Mouse (Mus musculus) CH12F3 (cell line): ENCODE results near the gene Pdlim4.

Source experiments
- in situ Hi-C: fragments of 300-500 bp; cut with MboI; formaldehyde crosslinking; loops from 2 replicates; pipeline ENCODE4 v1.14.3; 2020; ENCODE audit warnings: low sequenced_read_pairs

Gene Pdlim4

GRCm38 (mm10) chr11:54068520-54069371 lies at the start of gene Pdlim4:
Gene Pdlim4, minus strand, starts transcription at chr11:54069014.
- in situ Hi-C loops: no loop called here

GRCm38 (mm10) chr11:54117096-54117495 lies 48.3 kb upstream of the Pdlim4 start:
- in situ Hi-C loops: no loop called here

- in situ Hi-C loops: no loop called here
Measured at GRCm38 (mm10) chr11:54116406-54116805, 47.6 kb upstream of the Pdlim4 start.

- in situ Hi-C loops: no loop called here
Measured at GRCm38 (mm10) chr11:54115911-54116310, 47.1 kb upstream of the Pdlim4 start.

GRCm38 (mm10) chr11:54115301-54115700 lies 46.5 kb upstream of the Pdlim4 start:
- in situ Hi-C loops: no loop called here

GRCm38 (mm10) chr11:54114746-54115145 lies 45.9 kb upstream of the Pdlim4 start:
- in situ Hi-C loops: no loop called here

GRCm38 (mm10) chr11:54113352-54113751 lies 44.5 kb upstream of the Pdlim4 start:
- in situ Hi-C loops: no loop called here

- in situ Hi-C loops: no loop called here
Measured at GRCm38 (mm10) chr11:54112920-54113319, 44.1 kb upstream of the Pdlim4 start.

GRCm38 (mm10) chr11:54111976-54112741 lies 43.3 kb upstream of the Pdlim4 start:
- in situ Hi-C loops: no loop called here

- in situ Hi-C loops: no loop called here
Measured at GRCm38 (mm10) chr11:54111291-54111690, 42.5 kb upstream of the Pdlim4 start.

- in situ Hi-C loops: no loop called here
Measured at GRCm38 (mm10) chr11:54108894-54109293, 40.1 kb upstream of the Pdlim4 start.

GRCm38 (mm10) chr11:54108131-54108530 lies 39.3 kb upstream of the Pdlim4 start:
- in situ Hi-C loops: no loop called here

- in situ Hi-C loops: no loop called here
Measured at GRCm38 (mm10) chr11:54107239-54107638, 38.4 kb upstream of the Pdlim4 start.

- in situ Hi-C loops: no loop called here
Measured at GRCm38 (mm10) chr11:54106676-54107075, 37.9 kb upstream of the Pdlim4 start.

- in situ Hi-C loops: no loop called here
Measured at GRCm38 (mm10) chr11:54105011-54105410, 36.2 kb upstream of the Pdlim4 start.

- in situ Hi-C loops: no loop called here
Measured at GRCm38 (mm10) chr11:54102706-54103449, 34.1 kb upstream of the Pdlim4 start.

- in situ Hi-C loops: no loop called here
Measured at GRCm38 (mm10) chr11:54101701-54102100, 32.9 kb upstream of the Pdlim4 start.

- in situ Hi-C loops: no loop called here
Measured at GRCm38 (mm10) chr11:54100692-54101591, 32.1 kb upstream of the Pdlim4 start.

GRCm38 (mm10) chr11:54100045-54100691 lies 31.4 kb upstream of the Pdlim4 start, which contains the start of gene P4ha2:
Gene P4ha2, plus strand, starts transcription at chr11:54100095.
- in situ Hi-C loops: no loop called here

GRCm38 (mm10) chr11:54093000-54093399 lies 24.2 kb upstream of the Pdlim4 start:
- in situ Hi-C loops: no loop called here
